Mouse (Mus musculus) urinary bladder, postnatal 10 days (tissue): ENCODE data around the gene Atrx.
"Not testable (repeated sequence)": the region's sequence is repeated elsewhere in the genome, so short reads cannot be mapped to it uniquely, and the experiment has no call there.

Experiments used
- DNase-seq: peaks from one replicate; pipeline ENCODE4 v3.0.0; 2022; ENCODE audit warnings: low spot score

Atrx gene

DNA sequence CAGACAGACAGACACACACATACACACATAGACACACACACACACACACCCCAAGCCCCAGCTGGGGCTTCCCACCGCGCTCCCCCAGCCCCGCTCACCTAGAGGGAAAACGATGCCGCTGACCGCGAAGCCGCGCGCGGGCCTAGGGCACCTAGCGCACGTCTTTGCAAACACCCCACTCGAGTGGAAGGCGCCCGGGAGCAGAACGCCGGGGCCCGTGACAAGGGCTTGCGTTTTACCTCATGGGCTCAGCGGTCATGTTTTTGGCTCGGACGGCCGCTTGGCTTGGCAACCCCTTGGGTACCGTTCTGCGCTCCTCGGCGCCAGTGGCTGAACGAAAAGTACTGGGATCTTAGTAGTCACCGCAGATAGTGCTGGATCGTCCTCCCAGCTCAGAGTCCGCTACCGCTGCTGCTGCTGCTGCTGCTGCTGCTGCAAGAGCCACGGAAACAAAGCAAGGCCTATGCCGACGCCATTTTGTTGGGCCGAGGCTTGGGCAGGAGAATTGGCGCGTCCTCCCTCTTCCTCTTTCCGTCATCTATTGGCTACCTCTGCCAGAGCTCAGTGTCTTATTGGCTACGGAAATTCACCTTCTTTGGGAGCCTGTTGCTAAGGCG, at the start of gene Atrx:
Gene Atrx, minus strand, starts transcription at position 543 of the 617 bp plus-strand sequence.
- no peak for DNase-seq

DNA sequence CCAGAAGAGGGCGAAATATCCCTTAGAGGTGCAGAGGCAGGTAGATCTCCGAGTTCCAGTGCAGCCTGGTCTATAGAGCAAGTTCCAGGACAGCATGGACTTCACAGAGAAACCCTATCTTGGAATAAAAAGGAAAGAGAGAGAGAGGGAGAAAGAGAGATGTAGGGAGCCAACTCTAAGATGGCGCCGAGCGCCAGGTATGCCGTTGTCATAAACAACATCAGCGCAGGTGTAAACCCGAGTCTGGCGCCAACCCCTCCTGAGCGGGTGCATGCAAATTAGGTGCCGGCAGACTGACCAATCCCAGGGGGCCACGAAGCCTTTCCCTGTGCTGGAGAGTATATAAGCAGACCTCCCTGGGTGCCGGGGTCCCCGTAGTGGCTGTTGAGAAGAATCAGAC, 27.9 kb upstream of the Atrx start:
- DNase-seq = not testable (repeated sequence)

DNA sequence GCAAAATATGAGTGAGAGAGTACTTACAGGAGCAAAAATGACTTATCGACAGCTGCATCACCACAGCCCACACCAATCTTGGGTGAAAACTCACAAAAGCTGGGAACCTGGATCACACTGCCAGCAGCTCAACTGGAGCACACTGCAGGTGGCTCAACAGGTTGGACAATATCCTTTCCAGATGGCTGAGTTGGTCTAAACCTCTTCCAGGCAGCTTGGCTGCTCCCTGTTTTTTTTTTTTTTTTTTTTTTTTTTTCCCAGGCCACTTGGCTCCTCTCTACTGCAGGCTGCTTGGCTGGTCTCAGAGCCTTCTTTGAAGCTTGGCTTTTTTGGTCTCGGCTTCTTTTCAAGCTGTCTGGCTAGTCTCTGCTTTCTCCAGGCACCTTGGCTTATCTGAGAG, 24.8 kb upstream of the Atrx start:
- DNase-seq = no peak

DNA sequence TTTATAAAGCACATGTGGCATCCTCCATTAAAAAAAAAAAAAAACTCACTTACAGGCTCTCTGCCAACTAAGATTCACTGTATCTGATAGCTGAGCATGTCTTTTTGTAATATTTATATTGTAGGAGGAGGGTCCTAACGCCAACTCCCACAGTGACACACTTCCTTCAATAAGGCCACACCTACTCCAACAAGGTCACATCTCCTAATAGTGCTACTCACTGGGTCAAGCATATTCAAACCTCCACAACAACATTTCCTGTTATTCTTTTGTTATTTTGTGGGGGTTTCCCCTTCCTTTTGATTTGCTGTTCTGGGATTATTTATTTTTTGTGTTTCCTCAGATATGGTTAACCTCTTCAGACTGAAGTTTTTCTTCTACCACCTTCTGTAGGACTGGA, 17.2 kb upstream of the Atrx start:
- no peak for DNase-seq

DNA sequence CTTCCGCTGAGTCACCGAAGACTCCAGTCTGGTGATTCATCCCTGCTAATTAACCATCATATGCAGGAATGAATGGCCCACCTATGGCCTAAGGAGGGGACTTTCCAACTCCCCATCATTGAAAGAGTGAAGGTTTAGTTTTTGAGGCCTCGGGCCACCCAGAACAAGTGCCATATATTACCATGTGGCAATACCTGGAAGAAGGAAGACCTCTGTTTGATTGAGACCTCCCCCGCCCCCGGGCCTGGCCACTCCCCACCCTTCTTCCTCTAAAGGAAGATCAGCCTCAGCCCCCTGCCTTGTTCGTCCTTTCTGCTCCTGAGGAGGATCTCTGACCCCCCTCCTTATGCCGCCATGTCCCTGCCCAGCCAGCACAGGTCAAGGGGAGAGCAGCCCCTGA, 10.0 kb upstream of the Atrx start:
- no peak for DNase-seq

DNA sequence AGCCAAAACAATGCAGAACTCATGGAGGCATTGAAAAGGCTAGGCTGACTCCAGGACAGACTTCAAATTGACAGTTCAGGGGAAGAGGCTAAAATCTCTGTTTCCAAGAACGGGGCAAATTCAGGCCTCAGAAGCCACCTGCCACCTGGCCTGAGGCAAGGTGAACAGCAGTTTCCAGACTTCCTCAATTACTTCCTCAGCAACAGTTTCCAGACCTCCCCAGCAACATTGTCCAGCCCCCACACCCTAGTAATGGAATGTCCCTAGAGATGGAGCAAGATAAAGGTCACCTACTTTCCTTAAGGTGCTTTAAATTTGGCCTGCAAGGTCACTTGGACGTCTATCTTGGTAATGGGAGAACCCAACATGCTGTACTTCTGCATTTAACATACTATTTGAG, 8.5 kb upstream of the Atrx start:
- no peak for DNase-seq

DNA sequence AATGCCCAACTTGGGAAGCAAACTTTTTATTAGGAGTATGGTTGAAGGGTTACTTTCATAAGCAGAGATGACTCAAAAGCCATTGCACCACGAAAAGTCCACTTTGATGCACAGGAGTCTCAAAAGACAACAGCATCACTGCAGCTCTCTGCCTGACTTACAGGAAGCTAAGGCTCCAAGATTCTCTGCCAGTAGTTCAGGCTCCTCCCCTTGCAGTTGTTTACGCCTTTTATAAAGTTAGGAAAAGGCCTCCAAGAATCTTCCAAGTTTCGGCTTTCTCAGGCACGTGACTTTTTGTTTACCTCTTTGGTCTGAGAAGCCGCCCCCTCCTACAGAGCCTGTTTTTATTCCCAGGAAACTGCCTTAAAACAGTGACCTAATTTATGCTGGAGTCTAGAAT, 5.1 kb upstream of the Atrx start:
- DNase-seq = no peak

DNA sequence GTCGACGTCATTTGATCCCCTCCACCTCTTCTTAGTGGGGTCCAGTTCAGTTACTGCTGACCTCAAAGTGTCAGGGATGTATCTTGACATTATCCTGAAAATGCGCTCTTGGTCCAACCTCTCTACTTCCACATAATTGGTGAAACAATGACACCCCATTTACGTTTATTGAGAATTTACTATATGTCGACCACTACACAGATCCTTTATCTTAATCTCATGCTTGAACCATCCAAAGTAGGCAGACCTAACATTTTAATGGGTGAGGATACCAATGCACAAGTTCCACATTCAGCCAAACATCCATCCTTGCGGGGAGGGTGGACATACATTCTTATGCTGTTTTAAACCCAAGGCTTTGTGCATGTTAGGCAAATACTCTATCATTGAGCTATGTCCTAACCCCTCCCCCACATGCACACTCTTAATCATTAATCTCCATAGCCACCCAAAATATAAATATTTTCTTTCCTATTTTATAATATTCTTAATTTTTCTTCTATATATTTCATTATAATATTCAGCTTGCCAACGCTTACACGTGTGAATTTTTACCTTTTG, 355 bp upstream of the Atrx start:
- DNase-seq = no peak

DNA sequence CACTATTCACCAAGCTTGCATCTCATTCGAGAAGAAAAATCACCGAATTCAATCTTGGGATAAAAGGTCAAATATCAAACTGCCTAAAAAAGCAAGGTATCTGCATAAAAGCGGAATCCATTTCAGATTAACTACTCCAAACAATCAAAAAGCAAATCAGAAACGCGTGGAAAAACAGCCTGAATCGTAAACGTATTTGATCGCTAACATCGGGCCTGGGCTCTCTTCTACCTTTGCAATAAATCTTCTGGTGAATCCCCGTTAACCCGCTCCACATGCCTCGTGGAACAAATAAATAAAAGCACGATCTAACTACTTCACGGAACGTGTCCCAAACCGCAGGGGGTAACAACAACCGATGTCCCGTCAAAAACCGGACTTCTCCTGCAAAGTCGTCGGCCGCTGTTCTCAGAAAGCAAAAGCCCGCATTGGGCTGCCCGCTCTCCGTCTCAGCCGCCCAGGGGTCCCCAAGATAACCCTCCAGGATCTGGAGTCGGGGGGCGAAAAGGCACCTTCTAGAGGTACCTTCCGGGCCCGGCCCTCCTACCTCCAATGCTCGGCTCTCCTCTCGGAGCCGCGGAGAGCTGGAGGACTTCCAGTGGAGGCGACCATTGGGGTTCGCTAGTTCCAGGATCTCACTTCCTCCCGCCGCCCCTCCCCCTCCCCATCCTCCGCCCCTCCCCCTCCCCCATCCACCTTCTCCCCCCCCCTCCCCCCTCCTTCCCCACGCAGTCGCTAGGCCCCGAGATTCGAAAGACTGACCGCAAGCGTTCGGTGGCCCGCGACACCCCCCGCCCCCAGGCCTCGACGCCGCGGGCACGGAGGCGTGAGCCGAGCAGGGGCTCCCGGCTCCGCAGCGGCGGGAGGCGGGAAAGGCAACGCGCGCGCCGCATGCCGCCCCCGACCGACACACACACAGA, 1.0 kb downstream of the Atrx start:
- DNase-seq = no peak

DNA sequence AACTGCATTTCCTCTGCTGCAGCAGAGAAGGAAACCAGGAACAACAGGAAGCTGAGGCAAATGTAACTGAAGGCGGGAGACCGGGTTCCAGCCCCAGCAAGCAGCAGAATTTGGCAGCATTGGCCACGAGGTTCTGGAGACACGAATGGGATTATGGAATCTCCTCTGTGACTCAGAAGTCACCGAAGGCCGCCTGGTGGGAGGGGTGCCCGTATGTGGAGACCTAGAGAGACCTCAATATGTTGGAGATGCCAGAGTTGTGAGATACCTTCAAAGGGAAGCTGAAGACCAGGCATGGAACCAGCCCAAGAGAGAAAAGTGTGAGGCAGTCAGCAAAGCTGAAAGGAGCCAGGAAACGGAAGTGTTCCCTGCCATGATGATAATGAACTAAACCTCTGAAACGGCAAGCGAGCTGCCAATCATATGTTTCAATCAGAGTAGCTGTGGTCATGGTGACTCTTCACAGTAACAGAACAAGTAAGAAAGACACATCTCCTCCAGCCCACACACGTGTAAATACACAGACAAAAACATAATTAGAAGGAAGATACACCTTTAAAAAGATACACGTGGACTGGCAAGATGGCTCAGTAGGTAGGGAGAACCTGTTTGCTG, 3.0 kb downstream of the Atrx start:
- DNase-seq = no peak

DNA sequence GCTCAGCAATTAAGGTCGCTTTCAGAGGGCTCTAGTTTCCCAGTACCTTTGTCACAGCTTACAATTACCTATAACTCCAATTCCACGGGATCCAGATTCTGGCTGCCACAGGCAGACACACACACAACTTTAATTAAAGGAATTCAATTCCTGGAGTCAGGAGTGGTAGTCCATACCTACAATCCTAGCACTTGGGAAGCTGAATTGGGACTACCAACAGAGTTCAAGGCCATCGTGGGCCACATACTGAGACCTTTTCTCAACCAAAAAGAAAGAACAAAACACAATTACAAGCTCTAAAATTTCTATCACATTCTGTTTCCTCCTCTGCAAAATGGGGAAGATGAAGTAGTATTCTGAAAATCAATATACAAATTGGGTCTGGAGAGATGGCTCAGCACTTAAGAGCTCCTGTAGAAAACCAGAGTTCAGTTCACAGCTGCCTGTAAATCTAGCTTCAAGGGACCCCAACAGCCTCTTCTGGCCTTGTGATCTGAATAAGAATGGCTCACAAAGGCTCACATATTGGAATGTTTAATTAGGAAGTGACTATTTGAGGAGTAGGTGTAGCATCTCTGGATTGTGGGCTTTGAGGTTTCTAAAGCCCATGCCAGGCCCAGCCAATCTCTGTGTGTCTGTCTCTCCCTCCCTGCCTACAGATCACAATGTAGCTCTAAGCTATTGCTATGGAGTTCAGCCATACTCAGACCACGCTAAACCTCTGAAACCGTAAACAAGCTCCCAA, 4.7 kb downstream of the Atrx start:
- no peak for DNase-seq

DNA sequence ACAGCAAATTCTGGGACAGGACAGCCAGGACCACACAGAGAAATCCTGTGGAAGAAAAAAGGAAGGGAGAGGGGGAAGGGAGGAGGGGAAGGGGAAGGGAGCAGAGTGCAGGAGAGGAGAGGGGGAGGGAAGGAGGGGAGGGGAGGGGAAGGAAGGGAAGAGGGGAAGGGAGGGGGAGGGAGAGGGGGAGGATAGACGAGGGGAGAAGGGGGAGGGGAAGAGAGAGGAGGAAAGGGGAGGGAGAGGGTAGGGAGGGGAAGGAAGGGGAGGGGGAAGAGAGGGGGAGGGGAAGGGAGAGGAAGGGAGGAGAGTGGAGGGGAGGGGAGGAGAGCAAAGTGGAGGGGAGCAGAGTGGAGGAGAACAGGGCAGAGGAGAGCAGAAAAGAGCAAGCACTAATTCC, 5.3 kb downstream of the Atrx start:
- DNase-seq = no peak

DNA sequence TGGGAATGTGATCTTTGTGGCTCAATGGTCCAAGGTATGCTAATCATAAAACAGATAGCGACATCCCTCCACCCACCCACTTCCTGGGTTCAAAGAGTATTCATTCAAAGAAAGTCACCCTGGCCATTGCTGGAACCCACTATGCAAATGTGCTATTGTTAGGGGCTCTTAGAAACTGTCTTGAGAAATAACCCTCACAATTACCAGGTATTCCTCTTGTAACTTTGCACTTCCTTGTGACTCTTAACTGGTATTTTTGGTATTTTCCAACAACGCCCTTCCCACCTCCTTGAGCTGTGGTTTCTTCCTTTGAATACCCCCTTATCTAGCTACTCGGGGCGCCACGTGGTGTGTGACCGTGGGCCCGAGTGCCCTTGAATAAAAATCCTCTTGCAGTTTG, 6.2 kb downstream of the Atrx start:
- not testable (repeated sequence) for DNase-seq

DNA sequence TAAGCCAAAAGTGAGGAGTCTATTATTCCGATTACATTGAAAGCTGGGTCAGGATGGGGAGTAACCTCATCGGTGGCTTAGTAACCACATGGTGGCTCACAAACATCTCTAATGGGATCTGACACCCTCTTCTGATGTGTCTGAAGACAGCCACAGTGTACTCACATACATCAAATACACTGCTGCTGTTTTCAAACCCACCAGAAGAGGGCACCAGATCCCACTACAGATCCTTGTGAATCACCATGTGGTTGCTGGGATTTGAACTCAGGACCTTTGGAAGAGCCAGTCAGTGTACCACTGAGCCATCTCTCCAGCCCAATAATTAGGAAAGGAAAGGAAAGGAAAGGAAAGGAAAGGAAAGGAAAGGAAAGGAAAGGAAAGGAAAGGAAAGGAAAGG, 7.8 kb downstream of the Atrx start:
- DNase-seq = no peak

DNA sequence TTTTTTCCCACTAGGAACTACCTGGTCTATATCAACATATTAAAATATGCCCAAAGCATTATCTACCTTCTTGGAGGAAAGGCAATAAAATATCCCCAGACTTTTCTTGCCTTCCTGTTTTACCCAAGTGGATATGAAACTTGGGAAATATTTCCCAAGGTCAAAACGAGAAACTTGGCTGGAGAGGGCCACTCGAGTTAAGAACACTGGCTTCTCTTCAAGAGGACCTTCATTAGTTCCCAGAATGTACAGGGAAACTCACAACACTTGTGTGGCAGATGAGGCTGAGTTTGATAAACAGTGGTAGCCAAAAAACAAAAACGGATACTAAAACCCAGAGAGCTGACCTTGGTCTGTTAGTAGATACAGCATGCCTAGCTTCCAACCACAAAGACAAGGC, 17.5 kb downstream of the Atrx start:
- no peak for DNase-seq

DNA sequence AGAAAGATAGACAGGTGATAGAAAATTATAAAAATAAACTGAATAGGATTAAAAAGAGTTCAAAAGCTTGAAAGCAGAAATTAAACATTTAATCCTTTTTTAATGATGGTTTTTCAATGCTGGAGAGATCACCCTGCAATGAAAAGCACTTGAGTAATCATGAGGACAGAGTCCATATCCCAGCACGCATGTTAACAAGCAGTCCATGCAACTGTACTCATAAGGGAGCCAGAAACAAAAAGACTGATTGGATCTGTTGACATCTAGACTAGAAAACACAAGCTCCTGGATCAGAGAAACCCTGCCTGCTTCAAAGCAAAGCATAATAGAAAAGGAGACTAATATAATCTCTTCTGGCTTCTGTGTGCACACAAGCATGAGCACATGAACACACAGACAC, 27.6 kb downstream of the Atrx start:
- no peak for DNase-seq

DNA sequence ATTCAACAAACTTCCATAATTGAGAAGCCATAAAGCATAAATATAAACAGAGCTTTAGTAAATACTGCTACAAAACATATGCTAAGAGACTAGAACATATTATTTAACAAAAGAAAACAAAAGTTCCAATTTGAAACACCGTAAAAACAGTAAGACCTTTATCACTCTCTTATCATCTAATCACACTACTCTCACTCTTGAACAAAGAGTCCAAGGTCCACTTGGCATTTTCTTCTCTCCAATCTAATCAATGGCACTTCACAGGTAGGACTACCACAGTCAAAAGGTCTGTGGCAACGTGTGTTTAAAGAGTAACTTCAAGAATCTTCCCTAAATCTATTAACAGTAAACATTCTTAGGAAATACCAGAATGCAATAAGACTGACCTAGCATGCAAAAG, 42.3 kb downstream of the Atrx start:
- DNase-seq = no peak

DNA sequence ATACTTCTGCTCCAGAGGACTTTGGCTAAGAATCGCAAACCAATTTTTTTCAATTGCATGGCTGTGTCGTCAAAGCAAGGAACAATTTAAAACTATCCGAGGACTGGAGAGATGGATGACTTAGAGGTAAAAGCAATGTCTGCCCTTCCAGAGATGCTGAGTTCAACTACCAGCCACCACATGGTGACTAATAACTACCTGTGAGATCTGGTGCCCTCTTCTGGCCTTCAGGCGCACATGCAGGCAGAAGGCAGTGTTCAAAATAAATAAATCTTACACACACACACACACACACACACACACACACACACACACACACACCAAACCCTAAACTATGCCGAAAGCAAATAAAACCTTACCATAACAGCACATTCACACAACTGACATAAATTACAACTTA, 64.8 kb downstream of the Atrx start:
- no peak for DNase-seq

DNA sequence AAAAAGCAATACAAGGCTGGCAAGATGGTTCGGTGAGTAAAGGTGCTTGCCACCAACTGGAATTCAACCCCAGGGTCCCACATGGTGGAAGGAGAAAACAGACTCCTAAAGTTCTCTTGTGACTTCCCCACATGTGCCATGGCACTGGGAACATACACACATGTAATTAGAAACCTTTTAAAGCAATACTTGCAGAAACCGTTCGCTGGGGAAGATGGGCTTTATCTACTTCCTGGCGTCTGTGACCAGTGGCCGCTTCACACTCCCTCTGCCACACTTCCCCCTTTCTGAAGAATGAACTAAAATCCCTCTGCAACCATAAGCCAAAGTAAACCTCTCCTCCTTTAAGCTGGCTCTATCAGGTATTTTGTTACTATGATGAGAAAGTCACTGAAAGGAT, 104.7 kb downstream of the Atrx start:
- DNase-seq = no peak

DNA sequence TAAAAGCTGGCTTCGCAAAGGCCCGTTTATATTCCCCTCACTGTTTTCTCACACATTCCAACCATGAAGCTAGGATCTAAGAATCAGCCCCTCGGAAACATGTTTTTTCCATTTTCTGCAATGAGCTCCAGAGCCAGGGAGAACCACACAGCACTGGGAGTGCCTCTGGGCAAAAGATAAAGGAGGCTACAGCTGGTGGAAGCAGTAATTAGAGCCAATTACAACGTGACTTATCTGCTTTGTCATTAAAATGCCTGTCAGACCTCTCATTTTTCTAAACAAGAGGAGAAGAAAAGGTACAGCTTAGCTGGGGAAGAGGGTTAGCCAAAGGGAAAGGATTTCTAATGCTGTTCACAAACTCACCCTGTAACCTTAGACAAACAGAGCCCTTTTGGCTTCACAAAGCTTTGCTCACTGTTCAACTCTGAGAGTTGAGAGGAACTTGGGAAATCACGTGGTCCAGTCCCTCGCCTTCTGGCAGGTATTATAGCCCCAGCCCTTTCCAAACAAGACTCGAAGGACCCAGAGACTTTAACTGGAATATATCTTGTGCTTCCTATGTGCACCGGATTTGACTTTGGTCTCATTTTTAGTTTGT, 134.3 kb downstream of the Atrx start:
- no peak for DNase-seq

DNA sequence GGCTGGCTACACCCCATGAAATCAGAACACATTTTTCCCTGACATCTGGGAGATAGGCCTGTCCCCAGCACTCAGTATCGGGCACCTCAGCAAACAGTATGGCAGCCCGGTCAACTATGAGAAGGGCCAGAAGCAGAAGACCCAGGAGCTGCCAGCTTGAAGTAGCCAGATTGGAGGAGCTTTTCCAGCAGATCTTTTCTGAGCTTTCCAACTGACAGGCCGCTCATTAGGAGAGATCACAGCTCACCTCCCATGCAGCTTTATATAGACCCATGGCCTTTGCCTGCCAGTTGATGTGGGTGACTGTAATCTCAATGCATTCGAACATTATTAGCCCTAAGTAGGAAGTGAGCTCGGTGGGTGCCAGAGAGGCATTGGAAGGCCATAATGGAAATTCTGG, 155.9 kb downstream of the Atrx start:
- DNase-seq = no peak

DNA sequence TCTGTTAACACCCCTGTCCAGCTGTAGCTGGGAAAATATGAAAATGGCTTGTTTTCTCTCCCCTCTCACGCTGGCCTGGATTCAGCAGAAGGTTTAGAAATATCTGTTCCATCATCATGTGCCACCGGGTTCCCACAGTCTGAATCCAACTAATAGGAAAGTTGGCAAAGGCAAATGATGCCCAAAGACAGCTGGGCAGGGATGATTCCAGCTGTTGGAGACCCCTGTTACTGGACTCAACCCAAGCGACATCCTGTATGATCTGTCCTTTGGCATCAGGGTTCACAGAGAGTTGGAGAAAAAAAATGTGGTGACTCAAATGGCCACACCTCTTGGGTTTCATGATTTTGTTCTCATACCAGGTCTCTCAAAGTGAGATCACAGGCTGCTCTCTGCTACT, 161.3 kb downstream of the Atrx start:
- DNase-seq = no peak
